Mouse (Mus musculus) E14TG2a.4 (cell line): ENCODE measurements around the gene Slc38a10.

Source experiments
- H3K27me3 ChIP-seq: 2 replicates; pipeline ENCODE4 v1.6.1; 2014; ENCODE audit warnings: low read length, control low read depth; ENCODE audit not compliant: insufficient read depth
- H3K36me3 ChIP-seq: 2 replicates; pipeline ENCODE4 v1.6.1; 2014; ENCODE audit warnings: low read length, control low read depth; ENCODE audit not compliant: insufficient read depth
- H3K4me1 ChIP-seq: replicated peaks from 2 replicates; pipeline ENCODE4 v1.6.1; 2014; ENCODE audit warnings: low read depth, low read length, control low read depth
- H3K4me3 ChIP-seq: replicated peaks from 2 replicates; pipeline ENCODE4 v1.5.1; 2014; ENCODE audit warnings: mild to moderate bottlenecking, low read length
- H3K9me3 ChIP-seq: 2 replicates; pipeline ENCODE4 v1.6.1; 2014; ENCODE audit warnings: low read length, control low read depth
- CTCF ChIP-seq: conservative IDR thresholded peaks from 2 replicates; pipeline ENCODE4 v1.5.1; 2014; ENCODE audit warnings: low read length
- NANOG ChIP-seq: IDR thresholded peaks from 2 replicates; pipeline ENCODE4 v1.6.1; 2014; ENCODE audit warnings: borderline replicate concordance, low read length, mixed read lengths
- POU5F1 ChIP-seq: IDR thresholded peaks from 2 replicates; pipeline ENCODE4 v1.6.1; 2014; ENCODE audit warnings: low read length, borderline replicate concordance

Slc38a10 gene

GRCm38 (mm10) chr11:120120642-120121420, 30.3 kb downstream of the Slc38a10 start:
- H3K36me3 ChIP-seq: peaks cover 95% of the 10 kb centered on the region
- H3K4me3 ChIP-seq: no peak overlapping the region
- H3K27me3 ChIP-seq: no peaks in the 10 kb centered on the region
- H3K4me1 ChIP-seq: peaks cover 60% of the 10 kb centered on the region
- TF ChIP-seq NANOG (no peak), POU5F1 (no peak), CTCF (peak; percentile 40)
- H3K9me3 ChIP-seq: no peaks in the 10 kb centered on the region

GRCm38 (mm10) chr11:120119936-120120541, 31.1 kb downstream of the Slc38a10 start:
- TF ChIP-seq CTCF (no peak), NANOG (no peak), POU5F1 (no peak)

GRCm38 (mm10) chr11:120119108-120119507, 32.0 kb downstream of the Slc38a10 start:
- no peak overlapping the region for H3K4me3 ChIP-seq
- TF ChIP-seq POU5F1: no peak
- TF ChIP-seq CTCF: no peak
- TF ChIP-seq NANOG: no peak
- H3K27me3 ChIP-seq: no peaks in the 10 kb centered on the region
- H3K36me3 ChIP-seq: peaks cover 97% of the 10 kb centered on the region
- peaks cover 50% of the 10 kb centered on the region for H3K4me1 ChIP-seq
- H3K9me3 ChIP-seq: no peaks in the 10 kb centered on the region

More at GRCm38 (mm10) chr11:120119936-120120541, 31.1 kb downstream of the Slc38a10 start:
- Histone ChIP-seq H3K9me3 (no peaks in the 10 kb centered on the region), H3K4me3 (no peak overlapping the region), H3K27me3 (no peaks in the 10 kb centered on the region), H3K4me1 (peaks cover 60% of the 10 kb centered on the region), H3K36me3 (peaks cover 96% of the 10 kb centered on the region)

- H3K4me1 ChIP-seq: peaks cover 36% of the 10 kb centered on the region
- peaks cover 97% of the 10 kb centered on the region for H3K36me3 ChIP-seq
- no peaks in the 10 kb centered on the region for H3K9me3 ChIP-seq
- no peak overlapping the region for H3K4me3 ChIP-seq
- TF ChIP-seq NANOG (no peak), CTCF (no peak), POU5F1 (no peak)
- H3K27me3 ChIP-seq: no peaks in the 10 kb centered on the region
Observed at GRCm38 (mm10) chr11:120117626-120118025, 33.5 kb downstream of the Slc38a10 start.

- TF ChIP-seq POU5F1 (no peak), NANOG (no peak), CTCF (no peak)
- Histone ChIP-seq H3K27me3 (no peaks in the 10 kb centered on the region), H3K9me3 (no peaks in the 10 kb centered on the region), H3K4me1 (peaks cover 36% of the 10 kb centered on the region), H3K4me3 (no peak overlapping the region), H3K36me3 (peaks cover 96% of the 10 kb centered on the region)
Observed at GRCm38 (mm10) chr11:120114488-120115215, 36.5 kb downstream of the Slc38a10 start.

GRCm38 (mm10) chr11:120112136-120112535, 39.0 kb downstream of the Slc38a10 start:
- TF ChIP-seq CTCF (no peak), POU5F1 (no peak), NANOG (no peak)
- no peaks in the 10 kb centered on the region for H3K27me3 ChIP-seq
- no peak overlapping the region for H3K4me3 ChIP-seq
- H3K4me1 ChIP-seq: peaks cover 52% of the 10 kb centered on the region
- peaks cover 97% of the 10 kb centered on the region for H3K36me3 ChIP-seq
- no peaks in the 10 kb centered on the region for H3K9me3 ChIP-seq

GRCm38 (mm10) chr11:120111033-120111432, 40.1 kb downstream of the Slc38a10 start:
- H3K4me1 ChIP-seq: peaks cover 61% of the 10 kb centered on the region
- H3K4me3 ChIP-seq: no peak overlapping the region
- TF ChIP-seq CTCF (peak; percentile 85), NANOG (no peak)
- peaks cover 97% of the 10 kb centered on the region for H3K36me3 ChIP-seq
- no peaks in the 10 kb centered on the region for H3K27me3 ChIP-seq
- no peaks in the 10 kb centered on the region for H3K9me3 ChIP-seq

GRCm38 (mm10) chr11:120110554-120110953, 40.6 kb downstream of the Slc38a10 start:
- peaks cover 97% of the 10 kb centered on the region for H3K36me3 ChIP-seq
- peak overlapping the region; percentile 29; the same call in 1 of the 2 replicates for H3K4me3 ChIP-seq
- no peaks in the 10 kb centered on the region for H3K27me3 ChIP-seq
- TF ChIP-seq CTCF: peak; percentile 24
- TF ChIP-seq NANOG: no peak
- TF ChIP-seq POU5F1: no peak
- H3K4me1 ChIP-seq: peaks cover 66% of the 10 kb centered on the region
- H3K9me3 ChIP-seq: no peaks in the 10 kb centered on the region
